Mouse (Mus musculus): ENCODE measurements around the gene Tmcc2.

Gene Tmcc2

GRCm38 (mm10) chr1:132338027-132338660 is 52.9 kb downstream of the Tmcc2 start:
- DNase-seq, result peak; percentile 96

GRCm38 (mm10) chr1:132336921-132337320 is 54.2 kb downstream of the Tmcc2 start:
- no peak for DNase-seq

GRCm38 (mm10) chr1:132335378-132335965 is 55.6 kb downstream of the Tmcc2 start:
- peak; percentile 98 for DNase-seq

GRCm38 (mm10) chr1:132334178-132334801 is 56.8 kb downstream of the Tmcc2 start:
- no peak for DNase-seq

- peak; percentile 99 for DNase-seq
Observed at GRCm38 (mm10) chr1:132333675-132334141, 57.4 kb downstream of the Tmcc2 start.

- DNase-seq, result no peak
Observed at GRCm38 (mm10) chr1:132333201-132333600, 57.9 kb downstream of the Tmcc2 start.

GRCm38 (mm10) chr1:132331283-132331682 is 59.8 kb downstream of the Tmcc2 start:
- peak; percentile 89 for DNase-seq

GRCm38 (mm10) chr1:132330397-132330796 is 60.7 kb downstream of the Tmcc2 start:
- DNase-seq, result peak; percentile 90

- peak; percentile 94 for DNase-seq
Observed at GRCm38 (mm10) chr1:132329656-132330055, 61.4 kb downstream of the Tmcc2 start.

GRCm38 (mm10) chr1:132328565-132328964 is 62.5 kb downstream of the Tmcc2 start:
- DNase-seq, result no peak

- DNase-seq, result peak; percentile 92
Observed at GRCm38 (mm10) chr1:132327477-132327876, 63.6 kb downstream of the Tmcc2 start.

- DNase-seq, result peak; percentile 89
Observed at GRCm38 (mm10) chr1:132326777-132327176, 64.3 kb downstream of the Tmcc2 start.

- peak; percentile 97 for DNase-seq
Observed at GRCm38 (mm10) chr1:132322711-132323542, 68.2 kb downstream of the Tmcc2 start.

- DNase-seq, result no peak
Observed at GRCm38 (mm10) chr1:132321821-132322580, 69.1 kb downstream of the Tmcc2 start.

- DNase-seq, result no peak
Observed at GRCm38 (mm10) chr1:132319242-132319641, 71.8 kb downstream of the Tmcc2 start.

- DNase-seq, result peak; percentile 96
Observed at GRCm38 (mm10) chr1:132317894-132318863, 72.9 kb downstream of the Tmcc2 start.

GRCm38 (mm10) chr1:132317413-132317812 is 73.7 kb downstream of the Tmcc2 start:
- DNase-seq, result peak; percentile 93

- no peak for DNase-seq
Observed at GRCm38 (mm10) chr1:132316625-132316994, 74.5 kb downstream of the Tmcc2 start.

GRCm38 (mm10) chr1:132315889-132316624 is 75.0 kb downstream of the Tmcc2 start, which contains the start of gene Nuak2:
Gene Nuak2, plus strand, starts transcription at chr1:132316126.
- peak; percentile 99 for DNase-seq

GRCm38 (mm10) chr1:132312703-132313102 is 78.4 kb downstream of the Tmcc2 start:
- peak; percentile 93 for DNase-seq

Measured in heart, adult 11 months (tissue).